Mouse (Mus musculus) thymus, postnatal 0 days (tissue): ENCODE data around the gene Rgma. TPM values are rescaled to one million over a fixed set of nuclear protein-coding genes. Genes with fewer than 3 reads are reported as not detected.

Experiments used
- DNase-seq: peaks from one replicate; pipeline ENCODE4 v3.0.0-alpha.2; 2015; ENCODE audit warnings: low spot score
- polyA plus RNA-seq: library from polyadenylated mRNA; unstranded; fragments of >200 nt; fragmentation: Nextera tagmentation; extraction: Ambion mirVana; gene quantifications from 2 replicates; pipeline ENCODE4 v1.2.1, GENCODE M21; 2015

Rgma gene
- polyA plus RNA-seq, 1 experiment from 2014 or later, result 1.6 TPM

- DNase-seq, result no peak
Observed at GRCm38 (mm10) chr7:73371587-73372321, 3.6 kb upstream of the Rgma start.

- no peak for DNase-seq
Observed at GRCm38 (mm10) chr7:73372352-73372970, 2.8 kb upstream of the Rgma start.

GRCm38 (mm10) chr7:73374727-73375126 is 582 bp upstream of the Rgma start:
- no peak for DNase-seq

- peak; percentile 53 for DNase-seq
Observed at GRCm38 (mm10) chr7:73376101-73377001, 1.0 kb downstream of the Rgma start.

GRCm38 (mm10) chr7:73377307-73377706 is 2.0 kb downstream of the Rgma start:
- no peak for DNase-seq

GRCm38 (mm10) chr7:73378034-73378433 is 2.7 kb downstream of the Rgma start:
- DNase-seq, result no peak

- no peak for DNase-seq
Observed at GRCm38 (mm10) chr7:73382843-73383242, 7.5 kb downstream of the Rgma start.

- no peak for DNase-seq
Observed at GRCm38 (mm10) chr7:73388866-73389265, 13.6 kb downstream of the Rgma start.

- no peak for DNase-seq
Observed at GRCm38 (mm10) chr7:73389419-73389818, 14.1 kb downstream of the Rgma start.

- DNase-seq, result no peak
Observed at GRCm38 (mm10) chr7:73389871-73390294, 14.6 kb downstream of the Rgma start.

- no peak for DNase-seq
Observed at GRCm38 (mm10) chr7:73390426-73391001, 15.2 kb downstream of the Rgma start.

- no peak for DNase-seq
Observed at GRCm38 (mm10) chr7:73391002-73391517, 15.8 kb downstream of the Rgma start.

GRCm38 (mm10) chr7:73391518-73392321 is 16.4 kb downstream of the Rgma start:
- no peak for DNase-seq

- no peak for DNase-seq
Observed at GRCm38 (mm10) chr7:73392359-73392758, 17.1 kb downstream of the Rgma start.

GRCm38 (mm10) chr7:73393307-73394012 is 18.2 kb downstream of the Rgma start:
- no peak for DNase-seq

- no peak for DNase-seq
Observed at GRCm38 (mm10) chr7:73394013-73394409, 18.7 kb downstream of the Rgma start.

GRCm38 (mm10) chr7:73398319-73398718 is 23.0 kb downstream of the Rgma start:
- no peak for DNase-seq

- DNase-seq, result no peak
Observed at GRCm38 (mm10) chr7:73398806-73399442, 23.6 kb downstream of the Rgma start.

GRCm38 (mm10) chr7:73399501-73400044 is 24.3 kb downstream of the Rgma start:
- DNase-seq, result peak; percentile 42
